Mouse (Mus musculus): ENCODE results near the gene Ciita.

The Ciita gene

GRCm38 (mm10) chr16:10479857-10480256 lies at the start of gene Ciita:
Gene Ciita, plus strand, starts transcription at chr16:10480059.
- no peak for DNase-seq

DNA sequence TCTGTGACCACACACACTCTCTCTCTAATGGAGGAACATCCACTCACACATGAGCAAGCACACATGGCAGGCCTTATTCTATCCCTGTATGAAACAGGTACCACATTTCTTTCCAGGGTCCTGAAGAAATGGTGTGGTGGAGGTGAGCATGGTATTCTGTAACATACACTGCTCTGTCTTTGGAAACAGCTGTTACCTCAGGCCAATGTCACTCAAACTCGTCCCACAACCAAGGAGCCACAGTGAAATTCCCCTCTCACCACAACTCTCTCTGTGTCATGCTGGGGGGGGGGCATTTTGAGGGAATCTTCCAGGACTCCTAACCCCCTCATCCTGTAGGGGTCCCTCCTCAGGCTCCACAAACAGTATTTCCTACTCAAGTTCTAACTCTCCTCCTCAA lies 47.9 kb upstream of the Ciita start:
- no peak for DNase-seq

- DNase-seq: no peak
These were observed 47.5 kb upstream of the Ciita start for GRCm38 (mm10) chr16:10432387-10432786.

DNA sequence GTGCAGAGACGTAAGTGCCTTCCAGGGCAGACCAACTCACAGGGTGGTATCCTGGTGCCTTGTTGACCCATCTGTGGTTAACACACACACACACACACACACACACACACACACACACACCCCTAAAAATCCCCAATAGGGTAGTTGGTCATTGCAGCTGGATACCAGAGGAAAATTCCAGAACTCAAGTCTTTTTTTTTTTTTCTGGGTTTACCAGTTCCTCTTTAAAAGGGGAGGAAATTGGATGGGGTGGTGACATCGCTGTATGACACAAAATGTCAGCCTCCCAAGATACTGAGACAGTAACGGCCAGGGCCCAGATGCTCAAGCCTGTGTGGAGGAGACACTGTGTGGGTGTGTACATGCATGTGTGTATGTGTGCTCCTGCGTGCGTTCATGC lies 46.5 kb upstream of the Ciita start:
- DNase-seq: no peak

GRCm38 (mm10) chr16:10436166-10436565 lies 43.7 kb upstream of the Ciita start:
- peak; percentile 51 for DNase-seq

- no peak for DNase-seq
These were observed 41.8 kb upstream of the Ciita start for GRCm38 (mm10) chr16:10438055-10438454.

- no peak for DNase-seq
These were observed 38.5 kb upstream of the Ciita start for GRCm38 (mm10) chr16:10441328-10441727.

DNA sequence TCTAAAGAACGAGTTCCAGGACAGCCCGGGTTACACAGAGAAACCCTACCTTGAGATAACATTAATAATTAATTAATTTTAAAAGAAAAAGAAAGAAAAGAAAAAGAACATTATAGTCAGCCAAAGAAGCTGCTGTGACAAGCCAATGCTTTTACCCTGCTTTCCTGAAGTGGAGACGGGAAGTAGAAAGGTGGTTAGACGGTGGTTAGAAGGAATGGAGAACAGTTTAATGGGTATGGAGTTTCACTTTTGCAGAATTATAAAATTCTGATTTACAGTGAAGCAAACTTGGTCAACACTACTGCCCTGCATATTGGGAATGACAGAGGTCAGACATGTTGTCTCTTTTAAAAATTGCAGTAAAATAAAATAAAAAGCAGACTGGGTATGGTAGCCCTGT lies 38.1 kb upstream of the Ciita start:
- no peak for DNase-seq

- DNase-seq: no peak
These were observed 36.1 kb upstream of the Ciita start for GRCm38 (mm10) chr16:10443723-10444122.

- DNase-seq: no peak
These were observed 33.1 kb upstream of the Ciita start for GRCm38 (mm10) chr16:10446573-10447263.

DNA sequence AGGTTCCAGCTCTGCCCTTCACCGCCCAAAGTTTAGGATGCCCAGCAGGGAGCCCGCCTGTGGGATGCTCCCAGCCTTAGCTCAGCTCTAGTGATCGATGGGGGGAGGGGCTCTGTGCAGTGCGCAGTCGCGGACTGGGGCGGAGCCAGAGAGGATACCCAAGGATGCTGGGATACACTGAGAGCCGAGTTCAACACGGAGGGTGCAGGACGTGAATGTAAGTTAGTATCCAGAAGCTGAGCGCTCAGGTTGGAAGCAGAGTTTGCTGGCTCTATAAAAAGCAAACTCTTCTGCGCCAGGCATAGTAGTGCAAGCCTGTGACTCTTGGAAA lies 32.6 kb upstream of the Ciita start, which contains the start of gene Tvp23a:
TSS of gene Tvp23a (minus strand) at position 99 of the 331 bp plus-strand sequence.
- DNase-seq: peak; percentile 41

DNA sequence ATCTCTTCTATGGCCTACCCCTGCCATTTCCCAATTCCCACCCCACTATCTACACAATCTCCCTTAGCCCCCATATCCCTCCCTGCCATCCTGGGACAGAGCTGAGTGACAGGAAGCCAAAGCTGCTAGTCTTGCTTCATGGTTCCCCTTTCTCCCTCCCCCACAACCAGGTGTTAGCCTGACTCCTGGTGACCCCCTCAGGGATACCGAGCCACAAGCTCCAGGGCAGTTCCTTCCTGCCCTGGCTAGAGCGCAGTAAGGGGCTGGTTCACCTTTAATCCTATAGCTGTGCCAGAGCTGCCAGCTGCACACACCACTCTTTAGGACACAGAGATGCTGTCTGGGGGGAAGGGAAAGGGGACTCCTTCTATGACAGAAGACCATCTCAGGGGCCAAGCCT lies 32.1 kb upstream of the Ciita start:
- no peak for DNase-seq

- peak; percentile 47 for DNase-seq
These were observed 30.9 kb upstream of the Ciita start for GRCm38 (mm10) chr16:10448931-10449330.

DNA sequence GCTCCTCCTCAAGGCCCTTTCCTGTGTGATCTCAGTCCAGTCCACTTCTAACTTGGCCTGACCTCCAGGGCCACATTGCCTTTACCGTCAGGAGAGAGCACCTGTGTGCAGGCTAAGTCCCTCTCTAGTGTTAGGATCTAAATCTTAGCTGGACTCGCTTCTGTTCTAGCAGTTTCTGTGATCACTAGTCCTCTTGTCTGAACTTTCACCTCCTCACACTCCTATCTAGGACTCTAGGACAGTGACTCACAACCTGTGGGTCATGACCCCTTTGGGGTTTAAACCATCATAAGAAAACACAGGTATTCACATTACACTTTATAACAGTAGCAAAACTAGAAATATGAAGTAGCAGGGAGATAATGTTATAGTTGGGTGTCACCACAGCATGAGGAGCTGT lies 28.0 kb upstream of the Ciita start:
- DNase-seq: no peak

DNA sequence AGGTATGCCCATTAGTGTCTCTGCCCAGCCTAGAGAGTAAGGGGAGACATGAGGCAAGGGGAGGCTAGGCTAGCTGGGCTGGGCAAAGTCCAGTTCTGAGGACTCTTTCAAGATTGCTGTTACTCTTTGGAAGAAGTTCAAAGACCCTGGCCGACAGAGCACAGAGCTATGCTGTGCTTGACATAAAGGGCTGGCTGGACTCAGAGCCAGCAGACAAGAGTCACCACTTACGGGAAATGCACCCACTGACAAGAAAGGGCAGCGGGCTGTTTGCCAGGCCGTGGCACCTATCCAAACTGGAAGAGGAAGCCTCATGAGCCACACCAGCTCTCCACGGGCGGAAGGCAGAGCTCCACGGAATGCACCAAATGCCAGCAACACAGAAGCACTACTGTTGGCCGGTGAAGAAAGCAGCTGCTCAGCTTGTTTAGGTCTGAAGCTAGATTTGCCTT lies 27.4 kb upstream of the Ciita start:
- peak; percentile 93 for DNase-seq

DNA sequence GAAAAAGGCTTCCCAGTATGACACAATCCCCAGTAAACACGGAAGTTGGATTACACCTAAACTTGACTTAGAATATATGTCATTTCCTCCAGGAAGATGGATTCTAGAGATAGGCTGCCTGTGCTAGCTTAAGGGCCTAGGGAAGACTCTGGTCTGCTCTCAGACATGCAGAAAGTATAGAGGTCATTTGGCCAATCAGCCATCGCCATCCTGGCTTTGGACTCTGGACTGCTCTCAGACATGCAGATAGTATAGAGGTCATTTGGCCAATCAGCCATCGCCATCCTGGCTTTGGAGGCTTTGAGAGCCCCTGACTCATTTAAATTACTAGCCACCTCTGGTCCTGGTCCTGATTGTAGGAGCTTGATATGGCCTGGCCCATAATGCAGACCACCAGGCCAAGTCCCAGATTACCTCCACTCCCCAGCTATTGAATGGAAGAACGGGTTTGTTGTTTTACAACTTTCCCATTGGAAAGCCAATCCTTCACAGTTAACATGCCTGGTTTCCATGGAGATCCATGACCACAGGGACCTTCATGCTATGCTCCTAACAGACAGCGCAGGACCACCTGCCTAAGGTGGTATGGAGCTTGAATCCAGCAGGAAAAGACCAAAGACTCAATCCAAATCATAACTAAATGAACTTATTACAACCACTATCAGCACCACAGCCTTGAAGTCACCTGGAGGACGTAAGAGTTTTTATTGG lies 25.8 kb upstream of the Ciita start:
- DNase-seq: no peak

GRCm38 (mm10) chr16:10454583-10454974 lies 25.3 kb upstream of the Ciita start:
- no peak for DNase-seq

DNA sequence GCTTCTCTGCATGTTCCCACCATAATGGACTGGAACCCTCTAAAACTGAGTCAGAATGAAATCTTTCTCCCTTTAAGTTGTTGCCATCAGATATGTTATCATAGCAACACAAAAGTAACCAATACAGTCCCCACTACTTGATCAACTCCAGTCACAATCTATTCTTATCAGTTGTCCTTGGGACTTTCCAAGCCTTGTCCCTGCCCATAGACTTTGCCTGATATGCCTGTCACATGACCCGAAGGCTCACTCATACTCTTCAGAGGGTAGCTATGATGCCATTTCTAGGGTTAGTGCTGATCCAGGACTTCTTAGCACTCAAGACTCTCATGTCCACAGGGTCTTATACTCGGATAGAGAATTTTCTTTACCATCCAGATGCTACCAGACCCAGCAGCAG lies 19.7 kb upstream of the Ciita start:
- DNase-seq: no peak

DNA sequence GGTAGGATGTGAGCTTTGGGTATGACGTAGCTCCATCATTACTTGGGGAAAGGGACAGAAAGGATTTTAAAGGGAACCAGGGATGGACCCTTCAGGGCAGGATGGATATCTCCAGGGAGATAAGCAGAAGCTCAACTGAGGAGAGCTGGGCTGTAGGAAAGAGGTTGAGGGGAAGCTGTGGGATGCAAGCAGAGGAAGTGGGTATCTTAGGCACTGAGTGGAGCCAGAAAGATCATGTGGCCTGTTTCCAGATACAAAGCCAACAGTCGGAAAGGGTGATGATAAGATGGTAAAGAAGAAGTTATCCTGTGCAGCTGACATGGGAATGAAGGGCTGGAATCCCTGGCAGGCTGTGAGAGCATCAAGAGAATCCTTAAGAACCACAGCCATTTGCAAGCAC lies 18.7 kb upstream of the Ciita start:
- DNase-seq: no peak

GRCm38 (mm10) chr16:10465011-10465681 lies 14.7 kb upstream of the Ciita start:
- DNase-seq: peak; percentile 58

DNA sequence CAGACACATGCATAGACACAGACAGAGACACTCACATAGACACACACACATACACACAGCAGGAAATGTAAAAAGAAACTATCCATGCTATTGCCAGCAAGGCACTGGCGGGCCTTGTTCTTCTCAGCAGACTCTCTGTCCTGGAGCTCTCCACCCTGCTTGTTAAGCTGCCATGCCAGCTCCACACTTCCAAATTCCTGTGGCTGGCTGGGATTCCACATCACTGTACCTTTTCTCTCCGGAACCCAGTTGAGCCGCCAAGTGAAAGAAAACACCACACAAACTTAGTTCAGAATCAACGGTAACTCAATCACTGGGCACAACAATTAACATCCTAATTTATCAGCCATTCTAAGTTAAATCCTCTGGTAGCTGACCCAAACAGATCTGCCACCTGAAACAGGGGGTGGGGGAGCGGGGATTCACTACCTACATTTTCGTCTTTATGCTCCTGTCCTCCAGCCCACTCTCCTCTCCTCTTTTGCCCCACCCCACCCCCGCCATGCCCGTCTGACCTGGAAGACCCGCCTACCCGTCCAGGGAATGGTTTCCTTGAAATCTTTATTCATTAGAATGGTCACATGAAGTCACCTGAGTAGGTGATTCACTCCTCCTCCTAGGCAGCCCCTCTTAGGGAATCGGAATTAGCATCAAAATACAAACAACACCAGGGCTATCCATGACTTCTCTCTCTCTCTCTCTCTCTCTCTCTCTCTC lies 12.3 kb upstream of the Ciita start:
- no peak for DNase-seq

DNA sequence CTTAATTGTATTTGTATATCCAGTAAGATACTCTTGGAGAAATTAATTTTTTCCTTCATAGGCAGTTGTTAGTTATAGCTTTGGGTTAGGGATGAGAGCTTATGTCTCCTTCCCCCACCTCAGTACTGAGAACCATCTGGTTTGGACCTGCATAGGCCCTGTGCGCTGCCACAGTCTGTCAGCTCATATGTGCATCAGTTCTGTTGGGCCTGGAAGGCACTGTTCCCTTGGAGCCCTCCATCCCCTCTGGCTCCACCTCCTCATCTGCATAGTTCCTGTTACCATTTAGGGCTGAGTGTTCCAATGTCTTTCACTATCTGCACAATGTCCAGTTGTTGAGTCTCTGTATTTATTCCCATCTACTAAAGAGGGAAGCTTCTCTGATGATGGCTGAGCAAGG lies 11.7 kb upstream of the Ciita start:
- no peak for DNase-seq

DNA sequence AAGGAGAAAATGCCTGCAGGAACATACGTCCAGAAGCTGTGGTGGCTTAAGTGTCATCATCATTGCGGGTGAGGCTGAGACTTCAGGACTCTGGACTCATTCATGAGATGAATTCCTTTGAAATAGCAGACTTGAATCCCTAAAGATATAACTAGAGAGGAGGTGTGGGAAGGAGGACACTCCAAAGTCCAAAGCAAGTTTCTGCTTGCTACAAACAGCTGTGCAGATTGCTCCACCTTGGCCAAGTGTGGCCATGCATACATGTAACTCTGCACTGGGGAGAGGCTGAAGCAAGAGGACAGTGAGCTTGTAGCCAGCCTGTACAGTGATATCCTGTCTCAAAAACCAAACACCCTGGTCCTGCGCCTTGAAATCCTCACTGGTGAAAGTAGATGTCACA lies 7.9 kb upstream of the Ciita start:
- DNase-seq: no peak

All from kidney, postnatal 14 days (tissue).